Mouse (Mus musculus): ENCODE measurements around the gene Mgat3. TPM values are rescaled to one million over a fixed set of nuclear protein-coding genes. Genes with fewer than 3 reads are reported as not detected.

Gene Mgat3
- total RNA-seq (2023), result not detected

DNA sequence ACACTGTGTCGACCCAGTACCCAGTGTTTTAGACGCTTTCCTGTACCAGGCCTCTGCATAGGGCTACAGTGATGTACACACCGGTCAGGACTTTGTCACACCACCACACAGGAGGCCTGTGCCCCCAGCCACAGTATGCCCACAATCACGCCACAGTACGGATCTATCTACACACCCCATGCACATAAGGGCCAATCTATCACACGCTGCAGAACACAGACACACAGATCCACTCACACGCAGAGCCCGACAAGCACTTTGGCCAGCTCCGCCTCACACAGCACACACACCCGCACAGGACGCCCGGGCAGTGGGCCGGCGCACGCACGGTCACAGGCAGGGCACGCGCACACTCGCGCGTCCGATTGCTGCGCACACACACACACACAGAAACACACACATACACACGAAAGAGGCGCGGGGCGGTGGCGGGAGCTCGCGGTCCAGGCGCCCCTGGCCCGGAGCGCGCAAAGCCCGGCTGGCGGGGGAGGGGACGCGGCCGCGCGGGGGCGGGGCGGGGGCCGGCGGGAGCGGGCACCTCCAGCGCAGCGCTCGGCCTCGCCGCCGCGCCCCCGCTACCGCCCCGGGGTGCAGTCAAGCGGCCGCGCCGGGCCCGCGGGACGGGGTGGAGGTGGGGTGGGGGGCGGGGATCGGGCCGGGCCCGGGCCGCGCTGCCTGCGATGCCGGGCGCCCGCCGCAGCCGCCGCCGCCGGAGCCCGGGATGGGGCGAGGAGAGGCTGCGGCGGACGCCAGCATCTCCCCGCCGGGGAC lies at the start of gene Mgat3:
Gene Mgat3 (plus strand): TSS at position 721 of the 771 bp plus-strand sequence.

DNA sequence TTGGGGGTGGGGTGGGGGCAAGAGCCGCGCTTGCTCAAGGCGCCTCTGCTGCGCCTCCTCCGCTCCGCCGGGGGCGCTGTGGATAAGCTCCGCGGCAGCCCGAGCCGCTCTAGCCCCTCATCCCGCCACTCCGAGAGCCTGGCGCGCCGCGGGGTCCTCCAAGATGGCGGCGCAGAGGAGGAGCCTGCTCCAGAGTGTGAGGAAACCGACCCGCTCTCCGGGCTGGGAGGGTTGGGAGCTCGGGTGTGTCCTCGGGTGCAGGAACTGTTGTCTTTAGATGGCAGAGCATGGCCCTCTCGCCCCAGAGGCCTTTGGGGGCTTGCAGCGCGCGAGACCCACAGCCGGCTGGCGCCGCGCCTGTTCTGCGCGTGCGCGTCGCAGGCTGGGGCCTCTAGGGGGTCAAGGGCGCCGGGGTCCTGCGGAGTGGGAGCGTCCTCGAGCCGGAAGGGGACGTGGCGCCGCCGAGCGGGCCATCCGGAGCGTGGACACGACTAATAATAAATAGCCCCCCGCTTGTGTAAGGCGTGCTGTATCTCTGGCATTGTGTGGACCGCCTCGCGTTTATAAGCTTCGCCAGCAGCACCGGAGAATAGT lies 40.4 kb upstream of the Mgat3 start, which contains the start of gene Tab1:
Gene Tab1 (plus strand): TSS at position 135 of the 594 bp plus-strand sequence.

DNA sequence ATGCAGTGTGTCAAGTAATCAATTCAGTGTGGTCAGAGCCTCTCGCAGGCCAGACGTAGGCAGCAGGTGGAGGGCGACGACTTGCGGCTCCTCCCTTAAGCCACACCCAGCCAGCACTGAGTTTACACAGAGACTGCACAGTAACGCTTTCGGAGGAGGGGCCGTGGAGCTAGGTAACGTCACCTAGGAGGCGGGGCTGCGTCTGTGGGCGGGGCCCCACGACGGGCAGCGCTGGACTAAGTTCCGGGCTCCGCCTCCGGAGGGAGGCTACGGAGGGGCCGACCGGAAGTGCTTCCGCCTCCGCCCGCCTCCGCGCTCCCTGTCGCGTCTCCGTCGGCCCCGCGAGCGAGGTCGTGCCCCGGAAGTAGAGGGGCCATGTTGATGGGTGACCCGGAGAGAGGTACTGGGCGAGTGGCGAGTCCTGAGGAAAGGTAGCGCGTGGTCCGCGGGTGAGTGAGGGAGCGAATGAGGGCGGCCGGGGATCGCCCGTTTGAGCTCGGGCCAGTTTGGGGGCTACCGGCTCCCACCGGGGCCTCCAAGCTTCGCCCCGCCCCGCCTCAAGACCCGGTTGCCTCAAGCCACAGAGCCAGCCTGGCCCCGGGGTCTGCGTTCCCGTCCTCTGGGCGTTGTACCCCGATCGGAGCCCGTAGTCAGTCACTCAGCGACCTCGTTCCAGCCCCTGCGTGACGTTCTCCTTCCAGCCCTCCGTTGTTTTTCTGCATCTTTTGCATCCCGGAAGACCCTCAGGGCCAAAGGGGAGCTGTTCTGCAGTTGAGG lies 60.4 kb downstream of the Mgat3 start, which contains the start of gene Mief1:
Gene Mief1 (plus strand): TSS at position 286 of the 777 bp plus-strand sequence.

DNA sequence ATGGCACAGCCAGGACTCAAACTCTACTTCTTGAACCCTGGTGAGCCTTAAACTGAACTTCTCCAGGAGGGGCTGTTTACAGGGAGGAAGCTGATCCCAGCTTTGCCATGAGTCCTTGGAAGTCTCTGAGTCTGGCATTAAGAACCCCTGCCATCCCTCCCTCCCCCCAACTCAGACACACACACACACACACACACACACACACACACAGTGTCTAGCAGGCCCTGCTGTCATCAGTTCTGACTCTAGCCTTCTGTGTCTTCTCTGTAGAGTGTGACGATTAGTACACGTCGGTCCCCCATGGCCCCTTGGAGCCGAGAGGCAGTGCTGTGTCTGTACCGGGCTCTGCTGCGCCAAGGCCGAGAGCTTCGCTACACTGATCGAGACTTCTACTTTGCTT lies 62.0 kb downstream of the Mgat3 start, which contains the start of gene AC140267.1:
Gene AC140267.1 (plus strand): TSS at position 301 of the 400 bp plus-strand sequence.

DNA sequence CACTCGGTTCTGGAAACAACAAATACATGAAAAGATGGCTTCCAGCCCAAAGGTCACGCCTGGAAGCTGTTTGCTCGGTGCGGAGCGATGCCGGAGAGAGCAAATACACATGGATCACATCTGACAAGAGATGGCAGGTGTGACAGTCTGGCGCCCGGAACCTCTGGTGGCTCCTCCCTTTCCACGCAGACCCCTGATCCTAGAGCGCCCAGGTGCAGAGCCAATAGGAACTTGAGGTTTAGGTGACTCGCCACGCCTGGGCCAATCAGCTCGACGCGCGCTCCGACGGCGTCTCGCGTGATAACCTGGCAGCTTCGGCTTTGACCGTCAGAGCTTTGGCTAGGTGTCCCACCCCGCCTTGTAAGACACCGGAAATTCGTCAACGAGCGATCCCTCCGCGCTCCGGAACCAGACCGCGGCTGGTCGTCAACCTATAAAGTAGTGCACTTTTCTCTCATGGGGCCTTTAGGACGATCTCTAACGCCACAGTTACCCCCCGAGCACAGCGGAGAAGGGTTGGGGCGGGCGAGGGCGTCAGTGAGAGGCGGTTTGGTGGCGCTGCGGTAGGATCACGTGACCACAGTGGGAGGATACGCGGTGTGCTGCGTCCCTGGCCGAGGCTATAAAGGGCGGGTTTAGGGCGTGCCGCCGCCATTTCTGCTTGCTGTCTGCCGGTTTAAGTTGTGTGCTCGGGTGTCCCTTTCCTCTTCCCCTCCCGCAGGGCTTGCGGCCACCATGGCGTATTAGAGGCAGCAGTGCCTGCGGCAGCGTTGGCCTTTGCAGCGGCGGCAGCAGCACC lies 81.5 kb downstream of the Mgat3 start, which contains the start of gene Atf4:
Gene Atf4 (plus strand): TSS at position 338 of the 799 bp plus-strand sequence.

DNA sequence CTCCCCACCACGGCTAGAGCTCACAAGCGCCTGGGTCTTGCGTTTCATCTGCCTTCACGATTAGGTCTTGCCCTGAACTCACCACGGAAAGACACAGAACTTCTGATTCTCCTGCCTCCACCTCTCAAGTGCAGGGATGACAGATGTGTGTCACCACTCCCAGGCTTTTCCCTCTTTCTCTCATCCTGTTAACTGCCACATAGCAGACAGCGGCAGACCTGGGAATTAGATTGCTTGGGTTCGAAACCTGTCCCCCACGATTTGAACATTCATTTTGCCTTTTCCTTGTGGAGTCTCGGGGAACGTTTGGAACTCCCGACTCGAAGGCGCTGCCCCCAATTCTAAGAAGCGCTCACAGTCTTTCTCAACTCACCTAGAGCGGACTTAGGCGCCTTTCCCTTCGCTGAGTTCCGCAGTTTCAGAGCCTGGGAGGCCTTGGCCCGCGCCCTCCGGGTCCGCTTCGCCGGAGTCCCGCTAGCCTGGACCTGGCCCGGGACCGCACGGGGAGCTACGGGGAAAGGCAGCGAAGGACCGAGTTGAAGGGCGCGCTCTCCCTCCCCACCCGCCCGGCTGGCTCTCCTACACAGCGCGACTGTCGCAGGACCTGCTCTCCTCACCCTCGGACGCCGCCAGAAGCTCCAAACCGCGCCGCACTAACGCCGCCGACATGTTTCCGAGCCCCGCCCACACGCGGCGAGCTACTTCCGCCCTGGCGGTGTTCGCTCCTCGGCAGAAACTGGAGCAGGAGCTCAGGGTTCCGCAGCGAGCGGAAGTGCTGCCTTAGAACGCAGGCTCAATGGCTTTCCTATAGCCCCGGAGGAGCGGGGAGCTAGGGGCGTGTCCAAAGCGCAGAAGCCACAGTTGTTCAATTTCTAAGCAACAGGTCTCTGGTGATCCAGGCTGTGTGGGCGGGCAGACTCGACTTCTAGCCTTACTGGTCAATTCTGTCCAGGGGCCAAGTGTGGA lies 90.4 kb downstream of the Mgat3 start, which contains the start of gene Rps19bp1:
Gene Rps19bp1 (minus strand): TSS at position 706 of the 966 bp plus-strand sequence.

Other genes starting within 250 kb of the Mgat3 start
- 103 TPM for gene Cbx7, start 202.6 kb upstream of the Mgat3 start, total RNA-seq (2023)
- gene Pdgfb, start 158.7 kb upstream of the Mgat3 start, total RNA-seq (2023), result 0.80 TPM
- gene Syngr1, start 82.4 kb upstream of the Mgat3 start, total RNA-seq (2023), result not detected
- 1,557 TPM for gene Rpl3, start 81.9 kb upstream of the Mgat3 start, total RNA-seq (2023)
- gene Tab1, start 40.6 kb upstream of the Mgat3 start, total RNA-seq (2023), result 23.3 TPM
- 49.8 TPM for gene Mief1, start 60.3 kb downstream of the Mgat3 start, total RNA-seq (2023)
- gene AC140267.1, start 62.1 kb downstream of the Mgat3 start, total RNA-seq (2023), result 10.1 TPM
- gene Atf4, start 81.5 kb downstream of the Mgat3 start, total RNA-seq (2023), result 363 TPM
- 23.2 TPM for gene Rps19bp1, start 90.6 kb downstream of the Mgat3 start, total RNA-seq (2023)
- gene Cacna1i, start 113.5 kb downstream of the Mgat3 start, total RNA-seq (2023), result 2.8 TPM